Mouse (Mus musculus): ENCODE measurements around the gene Stab1. TPM values are rescaled to one million over a fixed set of nuclear protein-coding genes. Genes with fewer than 3 reads are reported as not detected.

The Stab1 gene
- 43.7 and 46.8 TPM in 2 replicates for polyA plus RNA-seq (2015; fragmentation: Nextera tagmentation; extraction: Ambion mirVana)

DNA sequence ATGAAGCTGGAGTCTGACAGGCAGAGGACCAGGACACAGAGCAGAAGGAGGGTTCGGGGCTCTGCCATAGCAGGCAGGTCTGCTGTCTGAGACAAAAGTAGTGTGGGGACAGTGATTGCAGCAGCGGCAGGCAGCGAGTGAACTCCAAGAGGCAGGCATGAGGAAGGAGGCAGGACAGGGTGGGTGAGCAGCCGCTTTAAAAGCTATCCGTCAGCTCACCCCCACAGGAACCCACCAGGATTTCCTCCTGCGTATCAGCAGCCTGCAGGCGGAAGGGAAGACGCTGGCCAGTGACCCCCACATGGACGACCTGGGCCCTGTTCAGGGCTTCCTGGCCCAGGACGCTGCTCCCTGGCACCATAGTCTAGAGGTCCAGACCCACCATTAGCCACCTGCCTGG, at the start of gene Stab1:
Stab1 (minus strand) TSS at position 217 of the 400 bp plus-strand sequence.
- WGBS, result 23% methylated on average over 10 of the region's 10 CpGs
- peaks cover 36% of the 10 kb centered on the region for H3K36me3 ChIP-seq
- peak; percentile 47; the same call in 1 of the 2 replicates for ATAC-seq (replicated peaks; ENCODE audit: insufficient number of reproducible peaks, insufficient read depth, low FRiP score, low read depth)

GRCm38 (mm10) chr14:31217666-31218065, 49.2 kb upstream of the Stab1 start, which contains the start of gene Sema3g:
Sema3g (plus strand) TSS chr14:31217860.
- no peaks in the 10 kb centered on the region for H3K36me3 ChIP-seq
- peaks cover 44% of the 10 kb centered on the region for H3K4me1 ChIP-seq (replicated peaks)
- H3K4me2 ChIP-seq, result peak within 1 kb of the TSS; percentile 48
- peak within 1 kb of the TSS; percentile 16; the same call in 1 of the 2 replicates for H3K4me3 ChIP-seq
- no peaks in the 10 kb centered on the region for H3K9me3 ChIP-seq (replicated peaks)
- WGBS, result 7% methylated on average over 11 of the region's 11 CpGs
- H3K27ac ChIP-seq, result 0 out of 2 replicates have a peak within 1 kb of the TSS, but pooled peaks have one; percentile 7
- peak within 1 kb of the TSS; percentile 40 for H3K9ac ChIP-seq
- H3K27me3 ChIP-seq, result no peaks in the 10 kb centered on the region
- ATAC-seq (replicated peaks; ENCODE audit: insufficient number of reproducible peaks, insufficient read depth, low FRiP score, low read depth), result peak; percentile 60

More for the DNA sequence above, at the start of gene Stab1:
- peak within 1 kb of the TSS; percentile 66 for H3K27ac ChIP-seq
- peak within 1 kb of the TSS; percentile 45 for H3K4me3 ChIP-seq
- peak within 1 kb of the TSS; percentile 55 for H3K4me2 ChIP-seq
- H3K27me3 ChIP-seq, result no peaks in the 10 kb centered on the region
- peaks cover 62% of the 10 kb centered on the region for H3K4me1 ChIP-seq (replicated peaks)
- no peaks in the 10 kb centered on the region for H3K9me3 ChIP-seq (replicated peaks)
- H3K9ac ChIP-seq, result peak within 1 kb of the TSS; percentile 38

DNA sequence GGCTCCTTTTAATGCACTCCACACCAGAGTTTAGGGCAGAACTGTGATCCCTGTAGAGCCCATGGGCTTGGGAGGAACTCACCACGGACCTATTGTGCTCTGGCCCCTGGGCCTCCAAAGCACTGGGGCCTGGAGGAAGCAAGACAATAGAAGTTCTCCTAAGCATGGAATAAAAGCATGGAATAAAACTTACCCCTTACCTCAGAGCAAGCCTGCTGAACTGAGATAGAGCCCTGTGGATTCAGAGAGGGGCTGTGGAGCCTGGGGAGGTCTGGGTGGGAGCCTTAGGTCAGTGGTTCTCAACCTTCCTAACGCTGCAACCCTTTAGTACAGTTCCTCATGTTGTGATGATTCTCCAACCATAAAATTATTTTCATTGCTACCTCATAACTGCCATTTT, 48.4 kb upstream of the Stab1 start, which contains the start of gene Nisch:
Nisch (minus strand) TSS at position 101 of the 400 bp plus-strand sequence.
- peaks cover 52% of the 10 kb centered on the region for H3K4me1 ChIP-seq (replicated peaks)
- H3K9me3 ChIP-seq (replicated peaks), result no peaks in the 10 kb centered on the region
- peaks cover under 1% of the 10 kb centered on the region; the same call in 1 of the 2 replicates for H3K36me3 ChIP-seq
- H3K4me2 ChIP-seq, result peak within 1 kb of the TSS; percentile 48
- ATAC-seq (replicated peaks; ENCODE audit: insufficient number of reproducible peaks, insufficient read depth, low FRiP score, low read depth), result no peak
- H3K27ac ChIP-seq, result 0 out of 2 replicates have a peak within 1 kb of the TSS, but pooled peaks have one; percentile 7
- H3K9ac ChIP-seq, result peak within 1 kb of the TSS; percentile 40
- 69% methylated on average over 2 of the region's 2 CpGs for WGBS
- H3K27me3 ChIP-seq, result no peaks in the 10 kb centered on the region
- peak within 1 kb of the TSS; percentile 16; the same call in 1 of the 2 replicates for H3K4me3 ChIP-seq

GRCm38 (mm10) chr14:31215157-31216002, 46.9 kb upstream of the Stab1 start:
- peak; percentile 25; the same call in 1 of the 2 replicates for ATAC-seq (replicated peaks; ENCODE audit: insufficient number of reproducible peaks, insufficient read depth, low FRiP score, low read depth)
- Histone ChIP-seq H3K27ac (peak overlapping the region; percentile 92), H3K36me3 (peaks cover 8% of the 10 kb centered on the region; the same call in 1 of the 2 replicates), H3K9me3 (replicated peaks) (no peaks in the 10 kb centered on the region), H3K4me3 (no peak overlapping the region), H3K4me1 (replicated peaks) (peaks cover 59% of the 10 kb centered on the region), H3K9ac (no peak overlapping the region), H3K27me3 (no peaks in the 10 kb centered on the region), H3K4me2 (no peak overlapping the region)
- 30% methylated on average over 15 of the region's 15 CpGs for WGBS

DNA sequence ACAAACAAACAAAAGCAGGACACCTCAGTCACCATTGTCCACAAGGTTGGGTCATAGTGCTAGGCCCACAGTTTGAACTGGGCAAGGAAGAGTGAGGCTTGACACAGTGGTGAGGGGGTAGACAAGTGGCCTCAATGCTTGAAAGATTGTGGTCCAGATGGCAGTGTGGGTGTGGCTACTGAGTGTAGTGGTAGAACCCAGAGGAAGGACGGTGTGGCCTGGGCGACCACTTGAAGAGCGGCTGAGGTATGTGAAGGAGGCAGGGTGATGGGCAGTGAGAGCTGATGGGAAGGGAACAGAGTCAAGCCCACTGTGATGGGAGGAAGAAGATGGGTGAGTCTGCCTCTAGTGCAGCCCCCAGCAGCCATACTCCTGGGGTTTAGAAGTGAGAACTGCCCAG, 46.2 kb upstream of the Stab1 start:
- H3K4me1 ChIP-seq (replicated peaks), result peaks cover 59% of the 10 kb centered on the region
- no peak overlapping the region for H3K4me2 ChIP-seq
- peaks cover 12% of the 10 kb centered on the region; the same call in 1 of the 2 replicates for H3K36me3 ChIP-seq
- WGBS, result 49% methylated on average over 3 of the region's 3 CpGs
- no peak overlapping the region for H3K9ac ChIP-seq
- no peaks in the 10 kb centered on the region for H3K9me3 ChIP-seq (replicated peaks)
- H3K4me3 ChIP-seq, result no peak overlapping the region
- ATAC-seq (replicated peaks; ENCODE audit: insufficient number of reproducible peaks, insufficient read depth, low FRiP score, low read depth), result no peak
- H3K27me3 ChIP-seq, result no peaks in the 10 kb centered on the region
- H3K27ac ChIP-seq, result peak overlapping the region; percentile 92

- Histone ChIP-seq H3K9me3 (replicated peaks) (no peaks in the 10 kb centered on the region), H3K4me3 (no peak overlapping the region), H3K27me3 (no peaks in the 10 kb centered on the region), H3K9ac (no peak overlapping the region), H3K36me3 (peaks cover 12% of the 10 kb centered on the region; the same call in 1 of the 2 replicates), H3K4me1 (replicated peaks) (peaks cover 59% of the 10 kb centered on the region), H3K27ac (peak overlapping the region; percentile 92), H3K4me2 (no peak overlapping the region; the same call in 1 of the 2 replicates)
- 45% methylated on average over 8 of the region's 8 CpGs for WGBS
- ATAC-seq (replicated peaks; ENCODE audit: insufficient number of reproducible peaks, insufficient read depth, low FRiP score, low read depth), result no peak
Measured at GRCm38 (mm10) chr14:31213868-31214267, 45.4 kb upstream of the Stab1 start.

GRCm38 (mm10) chr14:31212499-31212898, 44.1 kb upstream of the Stab1 start:
- Histone ChIP-seq H3K4me3 (no peak overlapping the region), H3K9ac (peak overlapping the region; percentile 43; the same call in 1 of the 2 replicates), H3K9me3 (replicated peaks) (no peaks in the 10 kb centered on the region), H3K4me2 (peak overlapping the region; percentile 84), H3K36me3 (peaks cover 12% of the 10 kb centered on the region; the same call in 1 of the 2 replicates), H3K27me3 (no peaks in the 10 kb centered on the region), H3K4me1 (replicated peaks) (peaks cover 55% of the 10 kb centered on the region), H3K27ac (peak overlapping the region; percentile 92)
- ATAC-seq (replicated peaks; ENCODE audit: insufficient number of reproducible peaks, insufficient read depth, low FRiP score, low read depth), result no peak
- WGBS, result 42% methylated on average over 3 of the region's 3 CpGs

DNA sequence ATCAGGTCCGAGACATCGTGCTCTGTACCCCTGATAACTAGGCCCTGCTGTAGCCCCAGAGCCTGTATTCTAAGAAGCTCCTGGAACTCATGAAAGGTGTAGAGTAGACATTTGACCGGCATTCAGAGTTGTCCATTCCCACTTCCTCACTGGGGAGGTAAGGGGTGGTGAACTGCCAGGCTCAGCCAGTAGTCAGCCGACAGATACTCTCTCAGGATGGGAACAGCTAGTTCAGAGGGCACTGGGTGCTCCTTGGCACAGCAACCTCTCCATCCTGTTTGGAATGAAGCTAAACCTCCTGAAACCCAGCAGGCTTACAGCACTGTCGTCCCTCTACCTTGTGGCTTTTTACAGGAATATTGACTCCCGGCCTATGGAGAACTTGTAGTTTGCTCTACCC, 43.4 kb upstream of the Stab1 start:
- peak overlapping the region; percentile 92 for H3K27ac ChIP-seq
- peak overlapping the region; percentile 43 for H3K9ac ChIP-seq
- no peaks in the 10 kb centered on the region for H3K27me3 ChIP-seq
- peaks cover 58% of the 10 kb centered on the region for H3K4me1 ChIP-seq (replicated peaks)
- H3K4me2 ChIP-seq, result peak overlapping the region; percentile 84
- H3K9me3 ChIP-seq (replicated peaks), result no peaks in the 10 kb centered on the region
- H3K4me3 ChIP-seq, result peak overlapping the region; percentile 30
- peaks cover 12% of the 10 kb centered on the region; the same call in 1 of the 2 replicates for H3K36me3 ChIP-seq
- WGBS, result 63% methylated on average over 6 of the region's 6 CpGs
- ATAC-seq (replicated peaks; ENCODE audit: insufficient number of reproducible peaks, insufficient read depth, low FRiP score, low read depth), result no peak

DNA sequence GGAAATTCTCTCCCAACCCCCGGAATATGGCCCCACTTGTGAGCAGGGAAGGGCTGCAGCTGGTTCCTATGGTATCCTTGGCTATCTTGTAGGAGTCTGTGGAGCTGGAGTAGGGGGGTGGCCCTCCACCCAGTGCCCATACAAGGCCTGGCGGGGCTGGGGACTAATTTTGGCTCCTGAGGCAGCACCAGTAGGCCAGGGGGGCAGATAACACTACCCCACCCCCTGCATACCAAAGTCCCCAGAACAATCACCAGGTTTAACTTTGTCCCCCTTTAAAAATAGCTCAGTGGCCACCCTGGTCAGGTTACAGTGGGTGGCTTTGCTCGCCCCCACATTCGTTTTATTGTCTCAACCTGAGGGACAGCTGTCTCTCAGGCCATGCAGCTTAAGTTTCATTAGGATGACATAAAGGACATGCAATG, 40.7 kb upstream of the Stab1 start:
- H3K4me1 ChIP-seq (replicated peaks), result peaks cover 52% of the 10 kb centered on the region
- H3K27ac ChIP-seq, result peak overlapping the region; percentile 92
- H3K4me3 ChIP-seq, result peak overlapping the region; percentile 86
- no peaks in the 10 kb centered on the region for H3K27me3 ChIP-seq
- peak overlapping the region; percentile 69 for H3K9ac ChIP-seq
- no peaks in the 10 kb centered on the region for H3K9me3 ChIP-seq (replicated peaks)
- peak overlapping the region; percentile 84 for H3K4me2 ChIP-seq
- WGBS, result 34% methylated on average over 4 of the region's 4 CpGs
- H3K36me3 ChIP-seq, result peaks cover 15% of the 10 kb centered on the region
- peak; percentile 71 for ATAC-seq (replicated peaks; ENCODE audit: insufficient number of reproducible peaks, insufficient read depth, low FRiP score, low read depth)

- peak; percentile 48 for ATAC-seq (replicated peaks; ENCODE audit: insufficient number of reproducible peaks, insufficient read depth, low FRiP score, low read depth)
- peak within 1 kb of the TSS; percentile 96 for H3K9ac ChIP-seq
- 35% methylated on average over 2 of the region's 2 CpGs for WGBS
- H3K4me2 ChIP-seq, result peak within 1 kb of the TSS; percentile 84
- no peaks in the 10 kb centered on the region for H3K9me3 ChIP-seq (replicated peaks)
- peak within 1 kb of the TSS; percentile 86 for H3K4me3 ChIP-seq
- peak within 1 kb of the TSS; percentile 92 for H3K27ac ChIP-seq
- peaks cover 46% of the 10 kb centered on the region for H3K4me1 ChIP-seq (replicated peaks)
- no peaks in the 10 kb centered on the region for H3K27me3 ChIP-seq
- H3K36me3 ChIP-seq, result peaks cover 26% of the 10 kb centered on the region
Measured at GRCm38 (mm10) chr14:31208084-31208483, 39.6 kb upstream of the Stab1 start, which contains the start of gene Tnnc1. Tnnc1 (plus strand) TSS chr14:31208312.

Data from heart, embryonic 15.5 days (tissue).